Mouse (Mus musculus) brown adipose tissue, adult 24 weeks (tissue): ENCODE measurements around the gene Mms22l. TPM values are rescaled to one million over a fixed set of nuclear protein-coding genes. Genes with fewer than 3 reads are reported as not detected.
A peak's percentile ranks its signal among the peaks of the same experiment; 100 is the strongest.
"Not testable (repeated sequence)": the region's sequence is repeated elsewhere in the genome, so short reads cannot be mapped to it uniquely, and the experiment has no call there.

Source experiments
- H3K27ac ChIP-seq: fragments of 200-500 bp; replicated peaks from 2 replicates; pipeline ENCODE4 v1.5.1; 2012; ENCODE audit warnings: low read depth, mild to moderate bottlenecking, low read length
- H3K4me1 ChIP-seq: fragments of 200-500 bp; 2 replicates; pipeline ENCODE4 v1.6.1; 2012; ENCODE audit warnings: low read length, mixed read lengths; ENCODE audit not compliant: control insufficient read depth, insufficient read depth, insufficient read length
- H3K4me3 ChIP-seq: fragments of 200-500 bp; 2 replicates; pipeline ENCODE4 v1.5.1; 2012; ENCODE audit warnings: low read depth, mild to moderate bottlenecking, low read length, moderate library complexity; ENCODE audit not compliant: insufficient read depth
- polyA plus RNA-seq: library from polyadenylated mRNA; stranded (reverse); fragments of >200 nt; gene quantifications from 2 replicates; pipeline ENCODE4 v1.2.4, GENCODE M21; 2012; ENCODE audit not compliant: missing spikeins, insufficient read depth, insufficient read length

Mms22l gene
- polyA plus RNA-seq, result 0.48 TPM in 1 of 2 replicates, not detected in the other

GRCm38 (mm10) chr4:24496116-24496952, at the start of gene Mms22l:
Gene Mms22l (plus strand): TSS chr4:24496451.
- Histone ChIP-seq H3K27ac (peak within 1 kb of the TSS; percentile 77), H3K4me3 (peak within 1 kb of the TSS; percentile 86), H3K4me1 (no peaks in the 10 kb centered on the region)

GRCm38 (mm10) chr4:24484046-24484445, 12.2 kb upstream of the Mms22l start:
- H3K4me3 ChIP-seq, H3K4me1 ChIP-seq, H3K27ac ChIP-seq: not testable (repeated sequence)

- Histone ChIP-seq H3K27ac (no peak overlapping the region), H3K4me3 (peak overlapping the region; percentile 86), H3K4me1 (no peaks in the 10 kb centered on the region)
Measured at GRCm38 (mm10) chr4:24496953-24497319, 685 bp downstream of the Mms22l start.

GRCm38 (mm10) chr4:24509195-24509594, 12.9 kb downstream of the Mms22l start:
- Histone ChIP-seq H3K27ac (no peak overlapping the region), H3K4me3 (no peak overlapping the region), H3K4me1 (no peaks in the 10 kb centered on the region)

GRCm38 (mm10) chr4:24536989-24537388, 40.7 kb downstream of the Mms22l start:
- no peak overlapping the region for H3K4me3 ChIP-seq
- no peaks in the 10 kb centered on the region for H3K4me1 ChIP-seq
- no peak overlapping the region for H3K27ac ChIP-seq

GRCm38 (mm10) chr4:24543421-24543820, 47.2 kb downstream of the Mms22l start:
- no peak overlapping the region for H3K27ac ChIP-seq
- no peaks in the 10 kb centered on the region for H3K4me1 ChIP-seq
- H3K4me3 ChIP-seq, result no peak overlapping the region

- Histone ChIP-seq H3K27ac (no peak overlapping the region), H3K4me1 (no peaks in the 10 kb centered on the region), H3K4me3 (no peak overlapping the region)
Measured at GRCm38 (mm10) chr4:24544677-24545151, 48.5 kb downstream of the Mms22l start.

GRCm38 (mm10) chr4:24556116-24556820, 60.0 kb downstream of the Mms22l start:
- H3K4me1 ChIP-seq, result no peaks in the 10 kb centered on the region
- H3K27ac ChIP-seq, result no peak overlapping the region
- H3K4me3 ChIP-seq, result no peak overlapping the region

- H3K4me3 ChIP-seq, result no peak overlapping the region
- H3K4me1 ChIP-seq, result no peaks in the 10 kb centered on the region
- H3K27ac ChIP-seq, result no peak overlapping the region
Measured at GRCm38 (mm10) chr4:24557149-24557548, 60.9 kb downstream of the Mms22l start.

GRCm38 (mm10) chr4:24568026-24568425, 71.8 kb downstream of the Mms22l start:
- Histone ChIP-seq H3K4me1 (no peaks in the 10 kb centered on the region), H3K27ac (no peak overlapping the region), H3K4me3 (no peak overlapping the region)

- Histone ChIP-seq H3K4me3 (no peak overlapping the region), H3K27ac (no peak overlapping the region), H3K4me1 (no peaks in the 10 kb centered on the region)
Measured at GRCm38 (mm10) chr4:24568989-24569556, 72.8 kb downstream of the Mms22l start.

- H3K4me3 ChIP-seq, result no peak overlapping the region
- H3K27ac ChIP-seq, result no peak overlapping the region
- H3K4me1 ChIP-seq, result no peaks in the 10 kb centered on the region
Measured at GRCm38 (mm10) chr4:24574276-24574675, 78.0 kb downstream of the Mms22l start.

- H3K27ac ChIP-seq, result no peak overlapping the region
- H3K4me3 ChIP-seq, result no peak overlapping the region
- no peaks in the 10 kb centered on the region for H3K4me1 ChIP-seq
Measured at GRCm38 (mm10) chr4:24577594-24577993, 81.3 kb downstream of the Mms22l start.

GRCm38 (mm10) chr4:24582295-24582694, 86.0 kb downstream of the Mms22l start:
- Histone ChIP-seq H3K4me3 (no peak overlapping the region), H3K27ac (no peak overlapping the region)

GRCm38 (mm10) chr4:24583997-24584396, 87.7 kb downstream of the Mms22l start:
- no peak overlapping the region for H3K27ac ChIP-seq
- no peaks in the 10 kb centered on the region for H3K4me1 ChIP-seq
- no peak overlapping the region for H3K4me3 ChIP-seq

More at GRCm38 (mm10) chr4:24582295-24582694, 86.0 kb downstream of the Mms22l start:
- H3K4me1 ChIP-seq, result no peaks in the 10 kb centered on the region
